Mouse (Mus musculus) small intestine, adult 2 months (tissue): ENCODE results near the gene Poln.

ENCODE experiments used
- CTCF ChIP-seq: fragments of 200-500 bp; IDR thresholded peaks from 2 replicates; pipeline ENCODE4 v1.5.1; 2012; ENCODE audit warnings: low read depth, mild to moderate bottlenecking, control low read depth, inconsistent platforms, low read length, moderate library complexity, mixed read lengths; ENCODE audit not compliant: insufficient replicate concordance, insufficient read length; ENCODE audit errors: extremely low read depth
- POLR2A ChIP-seq: fragments of 200-500 bp; IDR thresholded peaks from 2 replicates; pipeline ENCODE4 v1.6.1; 2012; ENCODE audit warnings: low read depth, mild to moderate bottlenecking, control low read depth, inconsistent platforms, low read length, moderate library complexity

GRCm38 (mm10) chr5:33997829-33998504 lies 171.3 kb downstream of the Poln start:
- TF ChIP-seq POLR2A: no peak
- no peak for TF ChIP-seq CTCF
